Mouse (Mus musculus): ENCODE measurements around the gene Gm8453. TPM values are rescaled to one million over a fixed set of nuclear protein-coding genes. Genes with fewer than 3 reads are reported as not detected.
"Not testable (repeated sequence)": the region's sequence is repeated elsewhere in the genome, so short reads cannot be mapped to it uniquely, and the experiment has no call there.

Gene Gm8453
- polyA plus RNA-seq (2015; fragmentation: Nextera tagmentation; extraction: Ambion mirVana): not detected in 2 replicates

GRCm38 (mm10) chr7:22229384-22229783, at the start of gene Gm8453:
TSS of gene Gm8453 (minus strand) at chr7:22229484.
- DNase-seq (ENCODE audit: low spot score): not testable (repeated sequence)

GRCm38 (mm10) chr7:22201164-22201563, 28.1 kb downstream of the Gm8453 start, which contains the start of gene Gm8653:
TSS of gene Gm8653 (minus strand) at chr7:22201264.
- DNase-seq (ENCODE audit: low spot score): not testable (repeated sequence)

DNA sequence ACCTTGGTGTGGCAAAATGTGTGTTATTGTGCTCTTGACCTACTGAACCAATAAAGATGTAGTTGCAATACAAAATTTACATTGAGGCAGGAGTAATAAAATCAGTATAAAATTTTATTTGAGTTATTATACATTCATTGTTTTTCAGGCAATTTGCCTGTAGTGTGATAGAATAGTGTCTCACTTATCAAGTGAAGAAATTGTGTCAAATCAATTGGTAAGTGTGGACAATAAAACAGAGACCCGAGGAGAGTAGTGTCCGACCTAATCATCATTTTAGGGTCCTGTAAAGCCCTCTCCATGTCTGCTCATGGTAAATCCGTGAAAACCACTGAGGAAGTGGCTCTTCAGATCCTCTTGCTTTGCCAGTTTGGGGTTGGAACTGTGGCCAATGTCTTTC, 40.2 kb downstream of the Gm8453 start, which contains the start of gene Vmn1r143:
Gene Vmn1r143 (plus strand): TSS at position 301 of the 400 bp plus-strand sequence.
- DNase-seq (ENCODE audit: low spot score): not testable (repeated sequence)

Other genes with a start within 250 kb of the Gm8453 start
- not detected in 2 replicates for gene Vmn1r137, start 234.9 kb downstream of the Gm8453 start, polyA plus RNA-seq (2015; fragmentation: Nextera tagmentation; extraction: Ambion mirVana)
- gene Vmn1r138, start 200.6 kb downstream of the Gm8453 start, polyA plus RNA-seq (2015; fragmentation: Nextera tagmentation; extraction: Ambion mirVana): not detected in 2 replicates
- not detected in 2 replicates for gene Gm6176, start 173.2 kb downstream of the Gm8453 start, polyA plus RNA-seq (2015; fragmentation: Nextera tagmentation; extraction: Ambion mirVana)
- not detected in 2 replicates for gene Vmn1r139, start 160.4 kb downstream of the Gm8453 start, polyA plus RNA-seq (2015; fragmentation: Nextera tagmentation; extraction: Ambion mirVana)
- gene Gm16451, start 111.2 kb downstream of the Gm8453 start, polyA plus RNA-seq (2015; fragmentation: Nextera tagmentation; extraction: Ambion mirVana): not detected in 2 replicates
- not detected in 2 replicates for gene Gm10666, start 94.7 kb downstream of the Gm8453 start, polyA plus RNA-seq (2015; fragmentation: Nextera tagmentation; extraction: Ambion mirVana)
- not detected in 2 replicates for gene Vmn1r142, start 65.4 kb downstream of the Gm8453 start, polyA plus RNA-seq (2015; fragmentation: Nextera tagmentation; extraction: Ambion mirVana)
- gene Vmn1r143, start 40.1 kb downstream of the Gm8453 start, polyA plus RNA-seq (2015; fragmentation: Nextera tagmentation; extraction: Ambion mirVana): not detected in 2 replicates
- gene Gm8653, start 28.2 kb downstream of the Gm8453 start, polyA plus RNA-seq (2015; fragmentation: Nextera tagmentation; extraction: Ambion mirVana): not detected in 2 replicates
- not detected in 2 replicates for gene Gm4187, start 100.2 kb upstream of the Gm8453 start, polyA plus RNA-seq (2015; fragmentation: Nextera tagmentation; extraction: Ambion mirVana)
- gene Gm8660, start 141.6 kb upstream of the Gm8453 start, polyA plus RNA-seq (2015; fragmentation: Nextera tagmentation; extraction: Ambion mirVana): not detected in 2 replicates
- not detected in 2 replicates for gene Vmn1r148, start 184.1 kb upstream of the Gm8453 start, polyA plus RNA-seq (2015; fragmentation: Nextera tagmentation; extraction: Ambion mirVana)
- gene Vmn1r149, start 208.7 kb upstream of the Gm8453 start, polyA plus RNA-seq (2015; fragmentation: Nextera tagmentation; extraction: Ambion mirVana): not detected in 2 replicates
- gene Gm10665, start 234.6 kb upstream of the Gm8453 start, polyA plus RNA-seq (2015; fragmentation: Nextera tagmentation; extraction: Ambion mirVana): not detected in 2 replicates